Comparison of ENCODE assay signal across 13 mouse cellular contexts in the genomic region with DNA sequence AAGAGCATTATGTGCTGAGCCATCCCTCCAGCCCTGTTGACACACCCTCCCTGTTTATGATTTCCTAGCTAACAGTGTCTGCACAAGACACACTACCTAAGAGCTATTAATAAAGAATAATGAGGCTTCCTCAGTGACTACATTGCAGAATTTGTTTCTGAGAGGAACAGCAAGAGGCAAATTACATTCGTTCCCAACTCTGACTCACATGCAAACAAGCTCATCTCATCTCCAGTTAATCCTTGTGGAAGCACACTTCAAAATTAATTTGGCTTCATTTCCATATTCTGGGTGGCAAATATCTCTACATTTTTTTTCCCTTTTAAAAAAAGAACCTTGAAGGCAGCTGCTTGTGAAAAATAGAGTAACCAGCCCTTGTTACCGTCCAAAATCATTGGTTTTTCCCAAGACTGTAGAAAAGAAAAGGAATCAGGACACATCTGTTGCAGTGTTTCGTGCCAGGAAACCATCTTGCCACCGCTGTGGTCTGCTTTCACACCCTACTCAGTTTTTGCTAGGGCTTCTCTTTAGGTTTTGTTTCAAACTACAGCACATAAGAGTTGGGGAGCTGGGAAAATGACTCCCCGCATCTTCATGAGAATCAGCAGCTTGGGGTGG.
A peak's percentile ranks its signal among the peaks of the same experiment; 100 is the strongest.
DNase-seq lines count a peak whose midpoint lies in the region; ATAC-seq and TF ChIP-seq lines count a peak whose summit lies in the region.
"Had no signal": no experiment of that assay in that cellular context is flagged by ENCODE, and none has a peak within 500 bp of the region (broad histone marks: within the 10 kb centered on the region; RNA-seq: fewer than 3 reads in every experiment).

No protein-coding gene starts in this region.

- no peaks in the 10 kb centered on the region for H3K9me3 ChIP-seq in midbrain, postnatal 0 days (ENCODE audit: low read length)
- no peaks in the 10 kb centered on the region for H3K9me3 ChIP-seq in midbrain, embryonic 10.5 days (replicated peaks)
- H3K9me3 ChIP-seq: hindbrain, embryonic 13.5 days; limb, embryonic 15.5 days had no signal

- H3K4me1 ChIP-seq in midbrain, postnatal 0 days (ENCODE audit: insufficient read depth, low read length): no peaks in the 10 kb centered on the region
- H3K4me1 ChIP-seq in midbrain, embryonic 10.5 days: no peaks in the 10 kb centered on the region
- H3K4me1 ChIP-seq: embryonic facial prominence, embryonic 10.5 days; hindbrain, embryonic 13.5 days; limb, embryonic 15.5 days had no signal

- no peak for TF ChIP-seq CTCF in midbrain, postnatal 0 days (IDR thresholded peaks at IDR 0.05)

- no peak overlapping the region for H3K9ac ChIP-seq in midbrain, postnatal 0 days (replicated peaks; ENCODE audit: low read length, poor library complexity, severe bottlenecking)
- H3K9ac ChIP-seq: hindbrain, embryonic 13.5 days; limb, embryonic 15.5 days had no signal

- H3K4me2 ChIP-seq in midbrain, postnatal 0 days (ENCODE audit: low read depth, low read length, poor library complexity, severe bottlenecking): no peak overlapping the region
- H3K4me2 ChIP-seq: hindbrain, embryonic 13.5 days; limb, embryonic 15.5 days had no signal

- H3K36me3 ChIP-seq in midbrain, postnatal 0 days (ENCODE audit: insufficient read depth, low read length): peaks cover 22% of the 10 kb centered on the region
- peaks cover 45% of the 10 kb centered on the region for H3K36me3 ChIP-seq in midbrain, embryonic 10.5 days

- 91% methylated on average over 5 of the region's 5 CpGs for WGBS in midbrain, postnatal 0 days
- 93% methylated on average over 5 of the region's 5 CpGs for WGBS in midbrain, embryonic 10.5 days

- H3K27me3 ChIP-seq in midbrain, postnatal 0 days (ENCODE audit: insufficient read depth, low read length): no peaks in the 10 kb centered on the region
- H3K27me3 ChIP-seq in midbrain, embryonic 10.5 days (ENCODE audit: low read depth, poor library complexity, severe bottlenecking): no peaks in the 10 kb centered on the region
- H3K27me3 ChIP-seq: CH12.LX; hindbrain, embryonic 13.5 days; limb, embryonic 15.5 days had no signal

- DNase-seq in midbrain, postnatal 0 days (ENCODE audit: low spot score): peak; percentile 45
- DNase-seq in midbrain, embryonic 10.5 days (ENCODE audit: low spot score): no peak
- DNase-seq in cerebellum, postnatal 36 days: peak; percentile 49 to 67
- peak; percentile 41 to 45 for DNase-seq in layer of hippocampus, postnatal 36 days
- DNase-seq in right cerebral cortex, postnatal 36 days (ENCODE audit: low spot score in 2 of 2): peak; percentile 66 to 79
- DNase-seq in kidney, adult 18-20 months: no peak
- no peak for DNase-seq in thymus, postnatal 4 days
- DNase-seq: kidney, postnatal 10 days had no signal

- ATAC-seq in midbrain, postnatal 0 days (ENCODE audit: low FRiP score): no peak
- ATAC-seq in megakaryocyte-erythroid progenitor cell, adult 5-6 weeks (replicated peaks; ENCODE audit: low FRiP score, low TSS enrichment, poor library complexity, severe bottlenecking): no peak

- H3K27ac ChIP-seq in midbrain, postnatal 0 days (ENCODE audit: low read depth, low read length): no peak overlapping the region
- H3K27ac ChIP-seq in midbrain, embryonic 10.5 days (replicated peaks): no peak overlapping the region
- H3K27ac ChIP-seq: embryonic facial prominence, embryonic 10.5 days; hindbrain, embryonic 13.5 days; limb, embryonic 15.5 days had no signal

- H3K4me3 ChIP-seq in midbrain, postnatal 0 days (ENCODE audit: low read depth, low read length): no peak overlapping the region
- H3K4me3 ChIP-seq in midbrain, embryonic 10.5 days: no peak overlapping the region
- H3K4me3 ChIP-seq: embryonic facial prominence, embryonic 10.5 days; hindbrain, embryonic 13.5 days; limb, embryonic 15.5 days had no signal

Comparison
In these comparisons a context has a peak if more than half of its experiments do, and no peak if none do; other contexts are left out.
1. DNase-seq: peak in midbrain, postnatal 0 days (single experiment), cerebellum, postnatal 36 days (2 of 2), layer of hippocampus, postnatal 36 days (2 of 2) and right cerebral cortex, postnatal 36 days (2 of 2); none in midbrain, embryonic 10.5 days (single experiment), kidney, adult 18-20 months (single experiment) and thymus, postnatal 4 days (single experiment).